Mouse (Mus musculus) liver, embryonic 11.5 days (tissue): ENCODE measurements around the gene Kmt2c. TPM values are rescaled to one million over a fixed set of nuclear protein-coding genes. Genes with fewer than 3 reads are reported as not detected.
A peak's percentile ranks its signal among the peaks of the same experiment; 100 is the strongest.

Experiments
- ATAC-seq: fragments of 200-750 bp; cut with Nextera tagmentation; replicated peaks from 2 replicates; pipeline ENCODE4 v1.8.0; 2017; ENCODE audit warnings: moderate number of reproducible peaks, mild to moderate bottlenecking, moderate TSS enrichment, moderate library complexity; ENCODE audit not compliant: low FRiP score
- DNase-seq: peaks from one replicate; pipeline ENCODE4 v3.0.0-alpha.2; 2017; ENCODE audit warnings: low spot score
- H3K27ac ChIP-seq: fragments of 300-500 bp; sonication (generic); 2 replicates; pipeline ENCODE4 v1.5.1; 2014; ENCODE audit warnings: mild to moderate bottlenecking, low read depth, low read length, control low read depth
- H3K27me3 ChIP-seq: fragments of 300-500 bp; sonication (generic); replicated peaks from 2 replicates; pipeline ENCODE4 v1.6.1; 2014; ENCODE audit warnings: low read length, mixed read lengths; ENCODE audit not compliant: control insufficient read depth, insufficient read depth
- H3K36me3 ChIP-seq: fragments of 300-500 bp; sonication (generic); 2 replicates; pipeline ENCODE4 v1.6.1; 2014; ENCODE audit warnings: mild to moderate bottlenecking, low read length, moderate library complexity, mixed read lengths; ENCODE audit not compliant: control insufficient read depth, insufficient read depth
- H3K4me1 ChIP-seq: fragments of 300-500 bp; sonication (generic); replicated peaks from 2 replicates; pipeline ENCODE4 v1.6.1; 2014; ENCODE audit warnings: low read length, mixed read lengths; ENCODE audit not compliant: control insufficient read depth, insufficient read depth
- H3K4me2 ChIP-seq: fragments of 300-500 bp; sonication (generic); 2 replicates; pipeline ENCODE4 v1.6.1; 2014; ENCODE audit warnings: mild to moderate bottlenecking, control low read depth, moderate library complexity
- H3K4me3 ChIP-seq: fragments of 300-500 bp; sonication (generic); 2 replicates; pipeline ENCODE4 v1.5.1; 2014; ENCODE audit warnings: low read depth, low read length, control low read depth
- H3K9ac ChIP-seq: fragments of 300-500 bp; sonication (generic); 2 replicates; pipeline ENCODE4 v1.6.1; 2014; ENCODE audit warnings: low read depth, low read length, control low read depth
- H3K9me3 ChIP-seq: fragments of 300-500 bp; sonication (generic); 2 replicates; pipeline ENCODE4 v1.6.1; 2016; ENCODE audit warnings: low read length, inconsistent platforms, mixed read lengths; ENCODE audit not compliant: control insufficient read depth
- WGBS: fragments of 180-500 bp; shearing (Covaris S2); extraction: QIAGEN DNeasy Blood & Tissue Kit; methylation state at CpG from one replicate; pipeline ENCODE4 v1.1.7; 2014; 5-methylcytosine and 5-hydroxymethylcytosine counted together
- polyA plus RNA-seq: library from polyadenylated mRNA; unstranded; fragments of >200 nt; fragmentation: Nextera tagmentation; extraction: Ambion mirVana; gene quantifications from 2 replicates; pipeline ENCODE4 v1.2.1, GENCODE M21; 2014

The Kmt2c gene
- polyA plus RNA-seq, 1 experiment from 2014 or later: 14.0 TPM

DNA sequence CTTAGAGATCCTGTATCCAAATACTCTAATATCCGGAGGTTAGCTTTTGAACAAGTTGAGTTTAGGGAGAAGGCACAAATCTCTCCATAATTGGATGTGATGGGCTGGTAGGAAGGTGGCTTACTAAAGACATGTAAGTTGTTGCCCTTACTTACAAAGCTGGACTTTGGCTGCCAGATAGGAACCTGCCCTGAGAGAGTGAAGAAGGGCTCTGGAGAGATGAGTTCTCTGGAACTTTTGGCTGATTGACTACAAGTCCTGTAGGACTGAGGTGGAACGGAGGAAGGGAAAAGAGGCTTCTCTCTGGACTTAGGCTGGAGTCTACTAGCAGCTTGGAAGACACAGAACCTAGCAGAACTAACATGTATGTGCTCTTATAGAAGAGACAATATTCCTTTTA lies 37.0 kb upstream of the Kmt2c start:
- Histone ChIP-seq H3K9ac (no peak overlapping the region), H3K4me2 (no peak overlapping the region), H3K27ac (no peak overlapping the region), H3K27me3 (no peaks in the 10 kb centered on the region), H3K36me3 (no peaks in the 10 kb centered on the region), H3K9me3 (no peaks in the 10 kb centered on the region), H3K4me1 (peaks cover 14% of the 10 kb centered on the region), H3K4me3 (no peak overlapping the region)
- 78% methylated on average over 2 of the region's 2 CpGs for whole genome bisulfite sequencing
- DNase-seq (no peak), ATAC-seq (no peak)

DNA sequence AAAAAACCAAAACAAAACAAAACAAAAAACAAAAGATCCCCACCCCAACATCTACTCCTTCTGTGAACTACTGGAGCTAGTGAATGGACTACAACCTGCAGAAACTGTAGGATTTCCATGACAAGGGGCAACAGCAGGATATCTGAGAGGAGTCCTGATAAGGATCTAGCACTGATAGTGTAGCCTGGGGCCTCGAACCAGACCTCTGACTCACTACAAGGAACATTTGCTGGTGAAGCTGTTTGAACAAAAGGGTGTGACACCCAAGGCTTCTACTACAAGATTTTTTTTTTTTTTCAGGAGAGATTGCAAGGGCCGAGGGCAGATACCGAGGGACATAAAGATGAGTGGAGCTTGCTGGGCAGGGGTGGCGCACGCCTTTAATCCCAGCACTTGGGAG lies 34.7 kb upstream of the Kmt2c start:
- Histone ChIP-seq H3K27ac (no peak overlapping the region), H3K36me3 (no peaks in the 10 kb centered on the region), H3K4me2 (no peak overlapping the region), H3K9me3 (no peaks in the 10 kb centered on the region), H3K27me3 (no peaks in the 10 kb centered on the region), H3K4me1 (peaks cover 17% of the 10 kb centered on the region), H3K4me3 (no peak overlapping the region), H3K9ac (no peak overlapping the region)
- 62% methylated on average over 5 of the region's 5 CpGs for WGBS
- DNase-seq (no peak), ATAC-seq (no peak)

DNA sequence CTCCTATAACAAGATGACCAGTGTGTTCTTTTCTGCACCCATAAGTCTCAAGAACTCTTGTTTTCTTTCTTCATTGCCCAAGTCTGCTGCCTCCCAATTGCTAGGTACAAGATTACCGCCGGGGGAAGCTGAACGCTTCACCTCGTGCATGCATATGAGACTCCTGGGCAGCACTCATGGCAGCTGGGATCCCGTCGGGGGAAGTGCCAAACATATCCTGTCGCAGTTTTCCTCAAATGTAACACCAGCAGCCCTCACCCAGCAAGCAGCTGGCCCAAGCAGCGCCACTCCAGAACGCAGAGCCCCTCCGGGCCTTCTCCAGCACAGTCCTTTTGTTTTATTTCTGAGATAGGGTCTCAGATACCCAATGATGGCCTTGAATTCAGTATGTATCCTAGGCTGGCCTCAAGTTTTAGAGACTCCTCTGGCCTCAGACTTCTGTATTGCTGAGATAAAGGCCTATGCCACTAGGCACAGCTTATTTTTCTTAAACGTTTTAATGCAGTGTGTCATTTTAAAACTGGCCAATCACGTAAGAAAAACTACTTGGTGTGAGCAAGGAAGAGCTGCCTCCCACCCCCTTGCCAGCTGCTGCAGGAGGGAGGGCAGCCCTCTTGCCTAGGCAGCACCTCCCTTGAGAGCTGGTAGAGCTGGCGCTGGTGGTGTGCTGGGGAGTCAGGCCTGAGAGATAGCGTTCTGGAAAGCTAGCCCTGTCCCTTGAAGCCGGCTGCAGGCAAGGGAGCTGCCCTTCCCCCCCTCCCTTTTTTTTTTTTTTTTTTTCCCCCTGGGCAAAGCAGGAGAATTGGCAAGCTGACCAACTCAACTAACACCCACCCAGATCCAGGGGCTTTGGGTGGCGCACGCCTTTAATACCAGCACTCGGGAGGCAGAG lies 33.9 kb upstream of the Kmt2c start:
- H3K27ac ChIP-seq: peak overlapping the region; percentile 70
- H3K4me2 ChIP-seq: 0 out of 2 replicates have a peak overlapping the region, but pooled peaks have one; percentile 9
- no peak overlapping the region; the same call in 1 of the 2 replicates for H3K9ac ChIP-seq
- ATAC-seq: no peak
- no peaks in the 10 kb centered on the region for H3K27me3 ChIP-seq
- no peaks in the 10 kb centered on the region for H3K9me3 ChIP-seq
- 49% methylated on average over 18 of the region's 18 CpGs for WGBS
- no peak overlapping the region for H3K4me3 ChIP-seq
- peaks cover 25% of the 10 kb centered on the region for H3K4me1 ChIP-seq
- no peaks in the 10 kb centered on the region for H3K36me3 ChIP-seq
- DNase-seq: no peak

DNA sequence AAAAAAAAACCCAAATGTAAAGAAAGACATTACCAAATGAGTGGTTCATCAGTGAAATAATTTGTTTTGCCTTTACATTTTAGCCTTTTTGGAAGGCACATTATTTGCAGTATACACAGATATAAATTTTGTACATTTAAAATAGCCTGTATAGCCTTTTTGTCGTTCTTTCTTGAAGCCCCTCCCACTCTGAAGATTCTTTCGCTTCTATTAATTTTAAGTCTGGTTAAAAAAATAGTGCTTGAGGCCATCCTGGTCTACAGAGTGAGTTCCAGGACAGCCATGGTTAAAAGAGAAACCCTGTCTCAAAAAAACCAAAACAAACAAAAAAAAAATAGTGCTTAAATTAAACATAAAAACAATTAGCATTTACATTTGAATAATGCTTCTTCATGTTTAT lies 32.0 kb upstream of the Kmt2c start:
- DNase-seq: no peak
- WGBS: 11% methylated on average over 2 of the region's 2 CpGs
- Histone ChIP-seq H3K4me1 (peaks cover 31% of the 10 kb centered on the region), H3K9ac (no peak overlapping the region), H3K9me3 (no peaks in the 10 kb centered on the region), H3K27ac (no peak overlapping the region), H3K27me3 (no peaks in the 10 kb centered on the region), H3K36me3 (no peaks in the 10 kb centered on the region), H3K4me2 (peak overlapping the region; percentile 60), H3K4me3 (peak overlapping the region; percentile 65)
- ATAC-seq: no peak

DNA sequence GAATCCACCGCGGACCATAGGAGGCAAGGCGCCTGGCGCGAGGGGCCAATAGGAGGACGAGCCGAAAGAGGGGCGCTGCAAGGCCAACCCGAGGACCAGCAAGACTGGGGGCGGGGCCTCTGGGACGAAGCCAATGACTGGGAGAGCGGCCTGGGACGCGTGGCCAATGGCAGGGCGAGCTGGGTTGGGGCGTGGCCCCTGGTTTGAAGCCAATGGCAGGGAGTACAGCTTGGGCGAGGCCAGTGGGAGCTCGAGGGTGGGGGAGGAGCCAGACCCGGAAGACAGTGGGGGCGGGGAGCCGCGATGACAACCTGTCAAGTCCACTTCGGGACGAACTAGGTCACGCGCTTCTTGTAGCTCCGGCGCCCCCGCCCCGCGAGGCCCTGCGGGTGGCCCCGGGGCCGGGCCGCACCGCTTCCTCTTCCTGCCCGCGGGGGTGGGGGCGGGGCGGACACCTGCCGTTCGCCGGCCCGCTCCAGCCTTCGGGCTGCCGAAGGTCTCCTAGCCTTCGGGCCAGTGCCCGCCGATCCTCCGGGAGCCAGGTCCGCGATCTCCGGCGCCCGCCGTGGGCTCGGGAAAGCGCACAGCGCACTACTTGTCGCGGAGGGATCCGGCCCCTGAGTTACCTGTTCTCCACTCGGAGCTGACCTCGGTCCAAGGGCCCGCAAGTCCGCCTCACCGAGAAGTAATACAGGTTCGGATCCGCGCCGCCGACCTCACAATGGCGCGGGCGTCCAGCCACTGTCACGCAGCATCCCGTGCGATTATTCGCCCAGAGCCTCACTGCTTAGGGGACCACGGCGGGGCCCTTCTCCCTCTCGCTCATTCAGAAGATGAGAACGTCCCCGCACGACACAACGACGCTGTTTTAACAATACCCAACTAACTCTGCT lies 31.2 kb upstream of the Kmt2c start:
- ATAC-seq (peak; percentile 99), DNase-seq (peak; percentile 99)
- peak overlapping the region; percentile 76 for H3K4me2 ChIP-seq
- H3K9ac ChIP-seq: peak overlapping the region; percentile 72
- WGBS: under 1% methylated on average over 85 of the region's 87 CpGs
- peak overlapping the region; percentile 78 for H3K27ac ChIP-seq
- H3K4me3 ChIP-seq: peak overlapping the region; percentile 65
- H3K36me3 ChIP-seq: no peaks in the 10 kb centered on the region
- peaks cover 31% of the 10 kb centered on the region for H3K4me1 ChIP-seq
- H3K27me3 ChIP-seq: no peaks in the 10 kb centered on the region
- no peaks in the 10 kb centered on the region for H3K9me3 ChIP-seq

DNA sequence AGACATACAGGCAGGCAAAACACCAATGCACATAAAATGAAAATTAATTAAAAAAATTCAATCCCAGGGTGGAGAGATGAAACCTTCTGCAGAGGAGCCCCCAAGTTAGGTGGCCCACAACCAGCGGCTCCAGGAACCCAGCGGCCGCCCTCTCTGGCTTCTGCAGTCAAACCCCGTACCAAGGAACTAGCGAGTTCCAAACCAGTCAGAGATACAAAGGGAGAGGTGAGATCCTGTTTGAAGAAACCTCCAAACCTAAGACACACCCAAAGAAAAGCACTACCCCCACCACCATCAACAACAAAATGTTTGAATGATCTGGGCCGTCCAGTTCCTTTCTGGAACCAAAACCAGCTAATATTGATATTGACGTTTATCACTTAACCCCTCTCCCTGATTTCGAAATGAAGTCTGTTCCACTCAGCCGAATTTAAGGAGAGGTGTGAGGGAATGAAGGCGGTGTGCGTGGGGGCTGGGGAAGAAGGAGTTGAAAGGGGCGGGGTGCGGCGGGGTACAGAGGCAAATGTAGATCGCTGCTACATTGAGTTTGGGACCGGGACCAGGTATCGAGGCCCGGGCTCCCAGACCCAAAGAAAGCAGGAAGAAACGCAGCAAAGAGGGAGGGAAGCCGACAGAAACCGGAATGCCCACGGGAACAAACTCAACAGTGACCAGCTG lies 30.4 kb upstream of the Kmt2c start:
- Histone ChIP-seq H3K4me1 (peaks cover 31% of the 10 kb centered on the region), H3K9ac (peak overlapping the region; percentile 71), H3K4me3 (peak overlapping the region; percentile 65), H3K27ac (peak overlapping the region; percentile 70), H3K4me2 (peak overlapping the region; percentile 76), H3K9me3 (no peaks in the 10 kb centered on the region), H3K27me3 (no peaks in the 10 kb centered on the region), H3K36me3 (no peaks in the 10 kb centered on the region)
- ATAC-seq: peak; percentile 39
- no peak for DNase-seq
- 9% methylated on average over 22 of the region's 22 CpGs for WGBS

DNA sequence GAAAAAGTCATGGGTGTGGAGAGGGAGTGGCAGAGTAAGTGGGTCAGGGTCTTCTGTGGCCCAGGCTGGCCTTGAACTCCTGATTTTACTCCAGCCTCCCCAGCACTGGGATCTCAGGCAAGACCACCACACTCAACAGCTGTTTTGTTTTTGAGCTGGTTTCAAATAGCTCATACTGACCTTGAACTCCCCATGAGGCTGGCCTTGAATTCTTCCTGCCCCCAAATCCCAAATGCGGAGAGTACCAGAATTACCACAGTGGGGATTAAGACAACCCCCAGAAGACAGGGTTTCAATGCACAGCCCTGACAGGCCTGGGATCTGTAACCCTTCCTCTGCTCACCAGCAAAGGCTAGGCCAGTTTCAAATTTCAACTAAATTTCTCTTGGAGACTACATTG lies 29.4 kb upstream of the Kmt2c start:
- Histone ChIP-seq H3K9ac (no peak overlapping the region), H3K4me3 (no peak overlapping the region), H3K27me3 (no peaks in the 10 kb centered on the region), H3K4me1 (peaks cover 29% of the 10 kb centered on the region), H3K9me3 (no peaks in the 10 kb centered on the region), H3K36me3 (no peaks in the 10 kb centered on the region), H3K4me2 (no peak overlapping the region; the same call in 1 of the 2 replicates), H3K27ac (no peak overlapping the region)
- no peak for ATAC-seq
- no peak for DNase-seq
- WGBS: 62% methylated on average over 1 of the region's 1 CpGs

DNA sequence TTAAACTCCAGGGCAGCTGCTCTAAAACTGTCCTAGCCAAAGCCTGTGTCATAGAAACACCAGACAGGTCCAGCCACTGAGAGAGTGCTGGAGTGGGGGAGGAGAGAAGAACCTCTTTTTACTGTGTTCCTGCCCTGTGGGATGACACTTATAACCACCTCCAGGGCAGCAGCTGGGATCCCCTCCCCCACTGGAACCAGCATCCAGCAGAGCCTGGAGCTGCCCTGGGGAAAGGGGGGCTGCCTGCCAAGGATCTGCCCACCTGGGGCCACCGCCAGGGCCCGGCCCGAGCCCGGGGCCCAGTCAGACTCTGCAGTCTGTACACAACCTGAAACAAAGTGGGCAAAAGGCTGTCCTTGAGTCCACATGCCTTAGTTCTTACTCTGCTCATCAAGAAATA lies 28.3 kb upstream of the Kmt2c start:
- H3K4me1 ChIP-seq: peaks cover 23% of the 10 kb centered on the region
- no peak for DNase-seq
- H3K9me3 ChIP-seq: no peaks in the 10 kb centered on the region
- WGBS: 62% methylated on average over 4 of the region's 4 CpGs
- ATAC-seq: no peak
- H3K4me2 ChIP-seq: no peak overlapping the region
- no peak overlapping the region for H3K4me3 ChIP-seq
- no peak overlapping the region for H3K9ac ChIP-seq
- H3K27ac ChIP-seq: no peak overlapping the region
- no peaks in the 10 kb centered on the region for H3K36me3 ChIP-seq
- no peaks in the 10 kb centered on the region for H3K27me3 ChIP-seq
